Comparison of ENCODE assay signal across 1 mouse cellular context in the genomic region with DNA sequence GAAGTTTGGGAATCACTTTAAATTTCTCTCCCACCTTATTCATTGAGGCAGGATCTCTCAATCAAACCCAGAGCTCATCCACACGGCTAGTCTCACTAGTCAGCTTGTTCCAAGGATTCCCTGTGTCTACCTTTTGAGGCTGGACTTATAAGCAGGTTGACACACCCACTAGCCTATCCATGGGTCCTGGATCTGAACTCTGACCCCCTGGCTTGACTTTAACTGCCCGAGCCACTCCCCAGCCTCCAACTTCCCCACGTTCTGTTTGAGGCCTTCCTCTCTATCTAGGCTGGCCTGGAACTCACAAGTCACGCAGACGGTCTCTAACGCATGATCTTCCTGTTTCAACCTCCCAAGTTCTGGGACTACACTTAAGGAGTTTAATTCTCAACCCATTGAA.
TF ChIP-seq lines count a peak whose summit lies in the region.

No protein-coding gene starts in this region.

TF ChIP-seq in CH12.LX, 34 proteins besides CTCF, POLR2A, EP300 and RAD21 (continued from another document):
- TF ChIP-seq ZMIZ1 (IDR thresholded peaks at IDR 0.05; ENCODE audit: low read depth, low read length) (no peak), USF2 (conservative IDR thresholded peaks at IDR 0.05; ENCODE audit: low read depth, low read length) (no peak), MAX (IDR thresholded peaks at IDR 0.05; ENCODE audit: low read length) (no peak), ELF1 (IDR thresholded peaks at IDR 0.05; ENCODE audit: low read depth, low read length) (no peak), PAX5 (IDR thresholded peaks at IDR 0.05; ENCODE audit: low read length) (no peak), UBTF (IDR thresholded peaks at IDR 0.05; ENCODE audit: low read depth, low read length) (no peak), MYC (IDR thresholded peaks at IDR 0.05; ENCODE audit: low read depth, low read length) (no peak)
